Mouse (Mus musculus): ENCODE results near the gene Tprkb.
"Not testable (repeated sequence)": the region's sequence is repeated elsewhere in the genome, so short reads cannot be mapped to it uniquely, and the experiment has no call there.

GRCm38 (mm10) chr6:85898596-85899475 lies 12.8 kb upstream of the Tprkb start:
- TF ChIP-seq CTCF (IDR thresholded peaks at IDR 0.05; ENCODE audit: insufficient read depth, low read length); POLR2A (IDR thresholded peaks at IDR 0.05; ENCODE audit: borderline replicate concordance, extremely low read depth, low read depth, low read length): not testable (repeated sequence)
